Comparison of ENCODE assay signal across 19 mouse cellular contexts in the genomic region with DNA sequence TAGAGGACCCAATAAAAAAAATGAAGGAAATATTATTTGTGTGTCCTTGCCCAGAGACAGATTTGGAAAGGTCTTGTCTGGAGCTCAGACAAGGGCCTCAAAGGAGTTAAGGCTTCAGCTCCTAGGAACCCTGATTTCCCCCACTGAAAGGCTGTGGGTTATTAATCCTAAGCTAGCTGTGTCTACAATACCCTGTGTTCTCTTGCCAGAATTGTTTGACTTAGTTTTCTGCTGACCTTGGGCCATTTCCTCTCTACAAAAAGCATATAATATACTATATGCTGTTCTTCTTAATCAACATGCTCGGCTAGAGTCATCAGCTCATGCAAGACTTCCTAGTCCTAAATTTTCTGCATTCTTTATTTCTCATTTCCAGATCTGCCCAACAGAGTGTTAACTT.
"Had no signal": no experiment of that assay in that cellular context is flagged by ENCODE, and none has a peak within 500 bp of the region (broad histone marks: within the 10 kb centered on the region; RNA-seq: fewer than 3 reads in every experiment).

No protein-coding gene starts in this region.

- H3K9me3 ChIP-seq: midbrain, embryonic 10.5 days; midbrain, embryonic 13.5 days; neural tube, embryonic 13.5 days; neural tube, embryonic 15.5 days had no signal

- H3K27ac ChIP-seq: liver, embryonic 14.5 days; midbrain, embryonic 10.5 days; midbrain, embryonic 13.5 days; neural tube, embryonic 13.5 days; neural tube, embryonic 15.5 days had no signal

- DNase-seq: lung, adult 18-20 months; lung, postnatal 14 days; lung, postnatal 4 days; retina, postnatal 1 day; right cerebral cortex, adult 18-20 months; right cerebral cortex, postnatal 25 days; right cerebral cortex, postnatal 4 days; spleen, adult 18-20 months; thymus, adult 18-20 months; thymus, postnatal 14 days; thymus, postnatal 36 days had no signal

- H3K27me3 ChIP-seq: midbrain, embryonic 13.5 days; neural tube, embryonic 13.5 days; neural tube, embryonic 15.5 days had no signal

- H3K36me3 ChIP-seq: midbrain, embryonic 10.5 days; midbrain, embryonic 13.5 days; neural tube, embryonic 13.5 days; neural tube, embryonic 15.5 days had no signal

- H3K4me2 ChIP-seq: midbrain, embryonic 13.5 days; neural tube, embryonic 13.5 days; neural tube, embryonic 15.5 days had no signal

- H3K9ac ChIP-seq: liver, embryonic 14.5 days; midbrain, embryonic 13.5 days; neural tube, embryonic 13.5 days; neural tube, embryonic 15.5 days had no signal

- ATAC-seq: lung, postnatal 0 days; midbrain, embryonic 13.5 days; midbrain, embryonic 16.5 days had no signal

- H3K4me1 ChIP-seq: midbrain, embryonic 10.5 days; midbrain, embryonic 13.5 days; neural tube, embryonic 13.5 days; neural tube, embryonic 15.5 days had no signal

- H3K4me3 ChIP-seq: midbrain, embryonic 10.5 days; midbrain, embryonic 13.5 days; myocyte; neural tube, embryonic 13.5 days; neural tube, embryonic 15.5 days had no signal
